Mouse (Mus musculus): Measurements from ENCODE around the gene Vmn1r158. TPM values are rescaled to one million over a fixed set of nuclear protein-coding genes. Genes with fewer than 3 reads are reported as not detected.
"Not testable (repeated sequence)": the region's sequence is repeated elsewhere in the genome, so short reads cannot be mapped to it uniquely, and the experiment has no call there.

Vmn1r158 gene
- polyA plus RNA-seq (2012; ENCODE audit: insufficient read depth, insufficient read length, missing spikeins) = not detected in 2 replicates

DNA sequence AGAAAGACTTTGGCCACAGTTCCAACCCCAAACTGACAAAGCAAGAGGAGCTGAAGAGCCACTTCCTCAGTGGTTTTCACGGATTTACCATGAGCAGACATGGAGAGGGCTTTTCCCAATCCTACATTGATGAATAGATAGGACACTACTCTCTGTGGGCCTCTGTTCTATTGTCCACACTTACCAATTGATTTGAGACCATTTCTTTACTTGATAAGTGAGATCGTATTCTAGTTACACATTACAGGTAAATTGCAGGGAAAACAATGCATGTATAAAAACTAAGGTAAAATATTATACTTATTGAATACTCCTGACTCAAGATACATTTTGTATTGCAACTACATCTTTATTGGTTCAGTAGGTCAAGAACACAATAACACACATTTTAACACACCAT is at the start of gene Vmn1r158:
Gene Vmn1r158, minus strand, starts transcription at position 101 of the 400 bp plus-strand sequence.
- H3K4me1 ChIP-seq (ENCODE audit: control insufficient read depth, insufficient read depth, low read length); H3K4me3 ChIP-seq (ENCODE audit: insufficient read depth, low read length); H3K27ac ChIP-seq (ENCODE audit: insufficient read depth, low read depth, low read length): not testable (repeated sequence)

DNA sequence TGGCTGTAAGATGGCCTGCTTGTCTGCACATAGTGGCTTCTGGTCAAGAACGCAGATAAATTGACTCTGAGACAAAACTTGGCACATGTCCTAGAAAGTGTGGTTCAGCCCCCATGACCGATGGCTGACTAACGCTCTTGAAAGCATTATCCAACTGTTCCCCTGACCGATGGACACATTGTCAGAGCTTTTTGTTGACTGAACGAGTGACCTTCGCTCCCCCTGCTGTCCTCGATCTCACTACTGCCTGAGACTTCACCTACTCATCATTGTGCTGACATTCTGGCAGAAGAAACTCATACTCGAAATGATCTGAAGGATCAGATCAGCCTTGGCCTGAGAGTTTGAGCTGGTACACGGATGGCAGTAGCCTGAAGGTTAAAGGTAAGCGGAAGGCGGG is 14.6 kb downstream of the Vmn1r158 start:
- H3K4me1 ChIP-seq (ENCODE audit: control insufficient read depth, insufficient read depth, low read length); H3K4me3 ChIP-seq (ENCODE audit: insufficient read depth, low read length); H3K27ac ChIP-seq (ENCODE audit: insufficient read depth, low read depth, low read length): not testable (repeated sequence)

DNA sequence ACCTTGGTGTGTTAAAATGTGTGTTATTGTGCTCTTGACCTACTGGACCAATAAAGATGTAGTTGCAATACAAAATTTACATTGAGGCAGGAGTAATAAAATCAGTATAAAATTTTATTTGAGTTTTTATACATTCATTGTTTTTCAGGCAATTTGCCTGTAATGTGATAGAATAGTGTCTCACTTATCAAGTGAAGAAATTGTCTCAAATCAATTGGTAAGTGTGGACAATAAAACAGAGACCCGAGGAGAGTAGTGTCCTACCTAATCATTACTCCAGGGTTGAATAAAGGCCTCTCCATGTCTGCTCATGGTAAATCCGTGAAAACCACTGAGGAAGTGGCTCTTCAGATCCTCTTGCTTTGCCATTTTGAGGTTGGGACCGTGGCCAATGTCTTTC is 29.2 kb downstream of the Vmn1r158 start, which contains the start of gene Vmn1r157:
Gene Vmn1r157, plus strand, starts transcription at position 301 of the 400 bp plus-strand sequence.
- not testable (repeated sequence) for H3K4me3 ChIP-seq (ENCODE audit: insufficient read depth, low read length); H3K27ac ChIP-seq (ENCODE audit: insufficient read depth, low read depth, low read length); H3K4me1 ChIP-seq (ENCODE audit: control insufficient read depth, insufficient read depth, low read length)

Other genes starting within 250 kb of the Vmn1r158 start
- gene Gm4201, start 225.4 kb downstream of the Vmn1r158 start, polyA plus RNA-seq (2012; ENCODE audit: insufficient read depth, insufficient read length, missing spikeins) = not detected in 2 replicates
- gene Gm4565, start 202.7 kb downstream of the Vmn1r158 start, polyA plus RNA-seq (2012; ENCODE audit: insufficient read depth, insufficient read length, missing spikeins) = not detected in 2 replicates
- not detected in 2 replicates for gene Vmn1r155, start 132.8 kb downstream of the Vmn1r158 start, polyA plus RNA-seq (2012; ENCODE audit: insufficient read depth, insufficient read length, missing spikeins)
- not detected in 2 replicates for gene Gm8693, start 98.5 kb downstream of the Vmn1r158 start, polyA plus RNA-seq (2012; ENCODE audit: insufficient read depth, insufficient read length, missing spikeins)
- not detected in 2 replicates for gene Gm4567, start 71.1 kb downstream of the Vmn1r158 start, polyA plus RNA-seq (2012; ENCODE audit: insufficient read depth, insufficient read length, missing spikeins)
- not detected in 2 replicates for gene Vmn1r157, start 29.1 kb downstream of the Vmn1r158 start, polyA plus RNA-seq (2012; ENCODE audit: insufficient read depth, insufficient read length, missing spikeins)
- not detected in 2 replicates for gene Vmn1r159, start 52.8 kb upstream of the Vmn1r158 start, polyA plus RNA-seq (2012; ENCODE audit: insufficient read depth, insufficient read length, missing spikeins)
- not detected in 2 replicates for gene Vmn1r160, start 80.4 kb upstream of the Vmn1r158 start, polyA plus RNA-seq (2012; ENCODE audit: insufficient read depth, insufficient read length, missing spikeins)
- gene Gm4214, start 193.9 kb upstream of the Vmn1r158 start, polyA plus RNA-seq (2012; ENCODE audit: insufficient read depth, insufficient read length, missing spikeins) = not detected in 2 replicates
- not detected in 2 replicates for gene Gm4216, start 229.1 kb upstream of the Vmn1r158 start, polyA plus RNA-seq (2012; ENCODE audit: insufficient read depth, insufficient read length, missing spikeins)

All from bone marrow macrophage, adult 2 months (primary cell).